Mouse (Mus musculus) T-helper 17 cell (primary cell): ENCODE measurements around the gene Mapk8ip1.

Source experiments
- in situ Hi-C, 2 experiments: fragments of 300-600 bp; cut with MboI, MseI; formaldehyde crosslinking; loops; 1 replicate in 1 of 2; 2 replicates in 1 of 2; pipeline ENCODE4 v1.15.1; 2025; ENCODE audit warnings: high pct_unique_total_duplicates in 2 of 2

Mapk8ip1 gene

GRCm38 (mm10) chr2:92401091-92401561 lies at the start of gene Mapk8ip1:
TSS of gene Mapk8ip1 (minus strand) at chr2:92401263.
- in situ Hi-C loops, result no loop called here

DNA sequence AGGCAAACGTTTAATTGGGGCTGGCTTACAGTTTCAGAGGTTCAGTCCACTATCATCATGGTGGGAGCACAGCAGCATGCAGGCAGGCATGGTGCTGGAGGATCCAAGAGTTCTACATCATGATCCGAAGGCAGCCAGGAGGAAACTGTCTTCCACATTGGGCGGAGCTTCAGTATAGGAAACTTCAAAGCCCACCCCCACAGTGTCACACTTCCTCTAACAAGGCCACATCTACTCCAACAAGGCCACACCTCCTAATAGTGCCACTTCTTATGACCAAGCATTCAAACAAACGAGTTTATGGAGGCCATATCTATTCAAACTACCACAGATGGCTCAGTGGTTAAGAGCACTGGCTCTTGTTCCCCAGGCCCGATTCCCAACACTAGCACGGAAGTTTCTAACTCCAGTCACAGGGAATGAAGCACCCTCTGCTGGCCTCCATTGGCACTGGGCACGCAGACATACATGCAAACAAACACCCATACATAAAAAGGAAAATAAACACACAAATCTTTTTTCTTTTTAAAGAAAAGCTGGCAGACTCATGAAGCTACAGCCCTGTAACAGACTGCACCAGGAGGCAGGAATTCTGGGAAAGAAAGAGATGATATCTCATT lies 46.2 kb upstream of the Mapk8ip1 start:
- in situ Hi-C loops, result loop anchor here (10.0 kb wide), 2 partner anchors 282 to 1772 kb away; partner anchors contain the start of gene Nup160 (in 1 of the 2)

- in situ Hi-C loops, result loop anchor here (10.0 kb wide), 2 partner anchors 282 to 1772 kb away; partner anchors contain the start of gene Nup160 (in 1 of the 2)
Measured at GRCm38 (mm10) chr2:92446656-92447055, 45.6 kb upstream of the Mapk8ip1 start.

DNA sequence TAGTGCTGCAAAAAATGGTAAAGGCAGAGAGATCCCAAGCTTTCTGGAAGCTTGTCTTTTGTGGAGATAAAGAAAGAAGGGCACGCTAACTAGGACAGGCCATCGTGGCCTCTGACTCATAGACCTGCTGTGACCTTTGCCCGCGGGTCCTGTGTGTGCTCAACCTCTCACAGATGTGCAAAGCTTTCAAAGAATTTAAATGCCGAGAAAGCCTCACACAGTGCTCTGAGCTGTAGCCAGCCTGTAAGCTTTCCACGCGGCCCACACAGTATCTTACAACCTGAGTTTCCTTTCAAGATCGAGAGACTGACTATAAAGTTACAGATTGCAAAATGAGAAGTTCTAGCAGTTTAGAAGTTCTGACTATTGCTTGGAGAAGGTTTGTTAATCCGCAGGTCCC lies 44.8 kb upstream of the Mapk8ip1 start:
- in situ Hi-C loops, result loop anchor here (10.0 kb wide), 2 partner anchors 281 to 1771 kb away; partner anchors contain the start of gene Nup160 (in 1 of the 2)

- in situ Hi-C loops, result loop anchor here (10.0 kb wide), 2 partner anchors 280 to 1770 kb away; partner anchors contain the start of gene Nup160 (in 1 of the 2)
Measured at GRCm38 (mm10) chr2:92444376-92444775, 43.3 kb upstream of the Mapk8ip1 start.

DNA sequence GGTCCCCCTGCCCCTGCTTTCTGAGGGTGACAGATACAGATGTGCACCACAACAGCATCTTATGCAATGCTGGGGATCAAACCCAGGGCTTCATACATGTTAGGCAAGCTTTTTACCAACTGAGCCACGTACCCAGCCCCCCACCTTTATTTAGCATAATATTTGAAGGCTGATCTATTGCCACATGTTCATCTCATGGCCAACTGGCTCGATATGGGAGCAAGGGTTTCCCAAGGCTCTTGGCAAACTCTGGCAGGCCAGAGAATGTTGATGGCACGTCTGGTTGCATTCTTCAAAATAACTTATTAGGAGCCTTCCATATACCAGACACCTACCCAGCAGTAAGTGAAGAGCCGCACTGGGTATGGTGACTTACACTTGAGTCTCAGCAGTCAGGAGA lies 42.2 kb upstream of the Mapk8ip1 start:
- in situ Hi-C loops, result loop anchor here (10.0 kb wide), 2 partner anchors 279 to 1769 kb away; partner anchors contain the start of gene Nup160 (in 1 of the 2)

GRCm38 (mm10) chr2:92442419-92443001 lies 41.4 kb upstream of the Mapk8ip1 start:
- in situ Hi-C loops, result loop anchor here (10.0 kb wide), 2 partner anchors 278 to 1768 kb away; partner anchors contain the start of gene Nup160 (in 1 of the 2)

- in situ Hi-C loops, result loop anchor here (10.0 kb wide), 2 partner anchors 276 to 1766 kb away; partner anchors contain the start of gene Nup160 (in 1 of the 2)
Measured at GRCm38 (mm10) chr2:92440432-92440831, 39.4 kb upstream of the Mapk8ip1 start.

GRCm38 (mm10) chr2:92438567-92438966 lies 37.5 kb upstream of the Mapk8ip1 start:
- in situ Hi-C loops, result loop anchor here in 1 of 2 experiments (10.0 kb wide), 1 partner anchor 64 kb away; the partner anchor contains the start of genes Large2 and Pex16

GRCm38 (mm10) chr2:92437875-92438274 lies 36.8 kb upstream of the Mapk8ip1 start:
- in situ Hi-C loops, result loop anchor here in 1 of 2 experiments (10.0 kb wide), 1 partner anchor 63 kb away; the partner anchor contains the start of genes Large2 and Pex16

- in situ Hi-C loops, result loop anchor here in 1 of 2 experiments (10.0 kb wide), 1 partner anchor 63 kb away; the partner anchor contains the start of genes Large2 and Pex16
Measured at GRCm38 (mm10) chr2:92437366-92437765, 36.3 kb upstream of the Mapk8ip1 start.

DNA sequence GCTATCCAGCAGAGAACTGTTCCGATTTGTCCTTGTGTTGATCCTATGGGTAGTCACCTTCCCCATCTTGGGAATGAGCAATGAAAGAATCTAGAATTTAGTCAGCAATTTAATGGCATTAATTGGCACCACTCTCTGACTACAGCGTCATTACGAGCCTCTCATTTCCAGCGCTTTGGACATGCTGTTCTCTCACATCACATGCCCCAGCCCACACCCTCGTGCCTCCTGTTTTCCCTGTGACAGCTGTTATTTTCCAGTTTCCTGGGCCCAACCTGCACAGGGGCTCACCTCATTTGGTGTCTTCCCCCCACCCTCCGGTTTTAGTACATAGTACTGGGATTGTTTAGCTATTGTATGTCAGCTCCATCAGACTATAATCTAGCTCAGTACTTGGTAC lies 34.0 kb upstream of the Mapk8ip1 start:
- in situ Hi-C loops, result loop anchor here in 1 of 2 experiments (10.0 kb wide), 1 partner anchor 60 kb away; the partner anchor contains the start of genes Large2 and Pex16

DNA sequence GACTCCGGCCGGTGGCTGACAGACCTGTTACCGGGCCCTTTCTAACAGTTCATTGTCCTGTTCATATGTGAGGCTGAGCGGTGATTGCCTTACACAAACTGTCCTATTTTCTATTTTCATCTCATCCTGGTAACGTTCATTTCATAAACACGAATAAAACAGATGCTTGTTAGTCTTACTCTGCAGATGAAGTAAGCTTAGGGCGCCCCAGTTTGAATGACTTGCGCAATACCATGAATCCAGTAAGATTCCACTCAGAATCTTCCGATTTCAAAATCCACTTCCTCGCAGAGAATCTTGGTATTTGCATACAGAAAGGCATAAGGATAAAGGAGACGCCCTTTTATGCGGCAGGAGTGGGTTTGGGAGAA lies 33.3 kb upstream of the Mapk8ip1 start:
- in situ Hi-C loops, result loop anchor here (5.0 to 10.0 kb wide), 2 partner anchors 60 to 62 kb away; partner anchors contain the start of genes Large2 (in 2 of the 2) and Pex16 (in 2 of the 2)

DNA sequence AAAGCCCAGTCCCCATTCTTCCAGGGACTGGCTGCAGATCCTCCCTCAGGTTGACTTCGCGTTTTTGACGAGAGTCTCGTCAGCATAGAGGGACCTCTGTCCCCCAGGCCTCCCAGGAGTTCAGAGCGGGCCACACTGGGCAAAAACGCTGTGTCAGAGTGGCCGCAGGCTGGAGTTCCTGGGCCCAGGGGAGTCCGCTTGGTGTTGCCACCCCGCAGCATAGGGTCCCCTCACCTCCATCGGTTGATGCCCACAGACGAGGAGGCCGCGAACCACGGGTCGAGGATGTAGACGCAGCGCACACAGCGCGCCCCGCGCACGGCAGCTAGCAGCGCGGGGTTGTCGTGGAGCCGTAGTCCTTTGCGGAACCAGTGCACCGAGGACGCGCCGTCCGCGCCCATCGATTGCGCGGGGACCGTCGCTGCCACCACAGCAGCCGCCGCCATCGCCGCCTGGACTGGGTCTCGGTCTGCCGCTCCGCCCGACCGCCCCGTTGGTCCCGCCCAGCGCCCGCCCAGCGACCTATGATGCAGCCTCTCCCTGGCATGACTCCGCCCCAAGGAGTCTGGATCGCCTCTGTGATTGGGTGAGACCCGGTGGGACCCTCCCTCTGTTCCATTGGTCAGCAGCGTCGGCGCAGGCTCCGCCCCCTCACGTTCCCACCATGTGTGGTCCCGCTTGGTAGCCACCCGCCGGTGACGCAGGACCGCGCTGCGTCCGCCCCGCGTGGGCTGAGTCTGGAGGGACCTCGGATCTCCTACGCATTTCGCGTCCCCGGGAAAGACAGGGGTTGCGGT lies 32.7 kb upstream of the Mapk8ip1 start, which contains the start of gene Cry2:
Gene Cry2, minus strand, starts transcription at position 466 of the 797 bp plus-strand sequence.
- in situ Hi-C loops, result loop anchor here (5.0 to 10.0 kb wide), 2 partner anchors 59 to 61 kb away; partner anchors contain the start of genes Large2 (in 2 of the 2) and Pex16 (in 2 of the 2)

DNA sequence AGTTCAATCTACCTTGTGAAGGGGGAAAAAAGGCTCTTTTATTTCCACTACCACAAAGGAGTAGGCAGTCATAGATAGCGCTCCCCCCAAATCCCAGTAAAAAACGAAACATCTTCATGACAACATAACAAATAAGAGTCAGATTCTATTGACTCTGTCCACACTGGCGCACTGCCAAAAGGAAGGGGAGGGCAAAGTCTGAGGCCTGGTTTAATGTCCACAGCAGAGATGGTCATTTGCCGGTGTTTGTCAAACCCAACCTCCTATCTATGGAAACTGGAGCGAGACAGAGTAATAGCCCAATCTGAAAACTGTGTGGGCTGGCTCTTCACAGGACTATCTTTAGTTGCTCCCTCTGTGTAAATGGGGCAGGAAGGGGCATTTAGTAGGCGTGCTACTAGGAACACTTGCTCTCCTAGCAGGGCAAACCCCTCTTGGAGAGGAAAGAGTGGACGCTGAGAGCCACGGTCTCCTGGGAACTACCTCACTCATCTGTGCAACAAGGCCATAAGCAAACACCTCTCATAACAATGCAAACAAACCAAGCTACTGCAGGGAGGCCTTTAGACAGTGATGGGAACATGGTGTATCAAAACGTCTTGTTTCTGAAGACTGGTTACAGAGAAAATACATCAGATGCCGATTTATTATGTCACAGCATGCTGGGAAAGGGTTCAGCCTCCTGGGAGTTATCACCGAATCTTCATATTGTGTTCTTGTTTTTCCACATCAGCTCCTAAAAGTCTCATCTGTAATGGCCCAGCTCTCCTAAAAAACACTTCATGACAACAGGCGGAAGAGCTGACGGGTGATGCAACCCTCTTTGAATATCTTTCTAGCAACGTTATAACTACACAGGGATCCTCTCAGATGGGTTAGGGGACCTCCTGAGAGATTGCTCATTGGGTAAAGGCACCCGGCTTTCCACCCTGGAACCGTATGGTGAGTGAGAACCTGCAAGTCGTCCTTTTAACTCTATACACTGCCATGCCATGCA lies 31.5 kb upstream of the Mapk8ip1 start:
- in situ Hi-C loops, result loop anchor here (5.0 to 10.0 kb wide), 2 partner anchors 58 to 60 kb away; partner anchors contain the start of genes Large2 (in 2 of the 2) and Pex16 (in 2 of the 2)

- in situ Hi-C loops, result loop anchor here (5.0 to 10.0 kb wide), 2 partner anchors 57 to 59 kb away; partner anchors contain the start of genes Large2 (in 2 of the 2) and Pex16 (in 2 of the 2)
Measured at GRCm38 (mm10) chr2:92431611-92432179, 30.6 kb upstream of the Mapk8ip1 start.

DNA sequence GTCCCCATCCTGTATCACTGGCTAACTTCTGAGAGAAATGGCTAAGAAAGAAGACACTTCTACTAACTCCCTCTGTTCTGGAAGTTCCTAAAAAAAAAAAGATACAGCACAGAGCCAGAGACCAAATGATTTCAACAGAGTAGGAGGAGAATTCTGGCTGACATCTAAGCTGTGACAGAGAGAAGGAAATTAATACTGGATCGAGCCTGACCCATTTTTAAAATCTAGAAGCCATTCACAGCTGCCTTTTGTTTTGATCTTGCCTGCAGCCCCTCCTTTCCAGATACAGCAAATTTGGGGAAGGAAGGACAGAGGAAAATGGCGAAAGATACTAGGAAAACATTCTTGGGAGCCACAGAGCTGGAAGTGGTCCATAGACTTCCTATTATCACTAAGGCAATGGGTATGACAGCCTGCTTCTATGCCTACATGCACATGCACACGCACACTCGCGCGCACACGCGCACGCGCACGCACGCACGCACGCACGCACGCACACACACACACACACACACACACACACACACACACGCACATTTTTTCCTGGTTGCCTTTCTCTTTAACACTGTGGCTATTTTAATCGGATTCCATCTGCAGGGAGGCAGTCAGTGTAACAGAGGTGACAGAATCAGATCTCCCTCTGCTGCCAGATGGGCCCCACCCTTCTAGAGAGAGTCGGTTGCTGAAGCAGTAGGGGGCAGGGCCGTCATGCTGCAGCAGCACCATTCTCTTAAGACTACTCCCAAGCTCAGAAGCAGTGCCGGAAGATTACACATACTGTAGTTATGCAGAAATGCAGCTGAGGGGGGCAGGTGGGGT lies 29.9 kb upstream of the Mapk8ip1 start:
- in situ Hi-C loops, result loop anchor here (5.0 to 10.0 kb wide), 2 partner anchors 56 to 59 kb away; partner anchors contain the start of genes Large2 (in 2 of the 2) and Pex16 (in 2 of the 2)

DNA sequence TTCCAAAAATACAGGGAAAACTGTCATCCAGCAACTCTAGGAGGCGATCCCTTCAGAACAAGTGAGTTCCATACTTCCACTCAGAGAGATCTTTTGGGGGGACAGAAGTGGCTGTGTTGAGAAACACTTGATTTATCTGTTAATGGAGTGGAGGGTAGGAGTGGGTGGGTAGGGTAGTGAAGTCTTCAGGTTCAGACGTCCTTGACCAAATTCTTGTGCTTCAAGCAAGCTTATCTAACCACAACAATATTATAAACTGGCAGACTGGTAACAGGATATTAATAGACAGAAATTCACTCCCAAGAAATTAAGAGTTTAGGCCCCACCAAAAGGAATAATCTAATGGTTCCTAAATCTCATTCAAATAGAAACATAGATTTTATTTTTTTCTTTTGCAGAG lies 29.0 kb upstream of the Mapk8ip1 start:
- in situ Hi-C loops, result loop anchor here (5.0 to 10.0 kb wide), 2 partner anchors 55 to 58 kb away; partner anchors contain the start of genes Large2 (in 2 of the 2) and Pex16 (in 2 of the 2)
